Mouse (Mus musculus) ovary, adult 10 weeks (tissue): ENCODE results near the gene Zfhx2. TPM values are rescaled to one million over a fixed set of nuclear protein-coding genes. Genes with fewer than 3 reads are reported as not detected.

ENCODE experiments used
- polyA plus RNA-seq: library from polyadenylated mRNA; stranded (reverse); fragments of 350-450 nt; fragmentation: Illumina TruSeq; extraction: RNeasy Lipid Tissue Mini Kit (QIAGEN cat#74804); gene quantifications from one replicate; pipeline ENCODE4 v1.2.3, GENCODE M21; 2014

Zfhx2 gene
- polyA plus RNA-seq: 0.46 TPM

DNA sequence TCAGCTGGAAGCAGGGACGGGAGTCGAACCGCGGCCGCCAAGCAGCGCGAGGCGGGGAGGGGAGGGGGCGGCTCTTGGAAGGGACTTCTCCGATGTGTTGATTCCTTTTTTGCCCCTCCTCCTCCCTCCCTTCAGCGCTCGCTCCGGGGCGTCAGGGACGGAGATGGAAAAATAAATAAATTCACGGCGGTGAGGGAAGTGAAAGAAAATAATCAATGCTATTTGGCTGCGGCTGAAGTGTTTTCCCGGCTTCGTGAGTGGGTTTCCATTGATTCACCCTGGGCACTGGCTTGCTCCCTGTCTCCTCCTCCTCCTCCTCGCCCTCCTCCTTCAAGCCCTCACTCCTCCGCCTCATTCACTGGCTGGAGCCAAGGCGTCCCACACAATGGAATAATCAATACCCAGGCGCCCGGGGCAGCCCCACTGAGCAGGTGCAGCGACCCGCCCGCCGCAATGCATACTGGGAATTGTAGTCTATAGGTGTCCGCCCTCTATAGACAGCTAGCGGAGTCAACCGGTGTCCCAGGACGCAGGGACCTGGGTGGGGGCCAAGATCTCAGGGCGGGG, at the start of gene Zfhx2:
Gene Zfhx2 (minus strand): TSS at position 314 of the 567 bp plus-strand sequence.

DNA sequence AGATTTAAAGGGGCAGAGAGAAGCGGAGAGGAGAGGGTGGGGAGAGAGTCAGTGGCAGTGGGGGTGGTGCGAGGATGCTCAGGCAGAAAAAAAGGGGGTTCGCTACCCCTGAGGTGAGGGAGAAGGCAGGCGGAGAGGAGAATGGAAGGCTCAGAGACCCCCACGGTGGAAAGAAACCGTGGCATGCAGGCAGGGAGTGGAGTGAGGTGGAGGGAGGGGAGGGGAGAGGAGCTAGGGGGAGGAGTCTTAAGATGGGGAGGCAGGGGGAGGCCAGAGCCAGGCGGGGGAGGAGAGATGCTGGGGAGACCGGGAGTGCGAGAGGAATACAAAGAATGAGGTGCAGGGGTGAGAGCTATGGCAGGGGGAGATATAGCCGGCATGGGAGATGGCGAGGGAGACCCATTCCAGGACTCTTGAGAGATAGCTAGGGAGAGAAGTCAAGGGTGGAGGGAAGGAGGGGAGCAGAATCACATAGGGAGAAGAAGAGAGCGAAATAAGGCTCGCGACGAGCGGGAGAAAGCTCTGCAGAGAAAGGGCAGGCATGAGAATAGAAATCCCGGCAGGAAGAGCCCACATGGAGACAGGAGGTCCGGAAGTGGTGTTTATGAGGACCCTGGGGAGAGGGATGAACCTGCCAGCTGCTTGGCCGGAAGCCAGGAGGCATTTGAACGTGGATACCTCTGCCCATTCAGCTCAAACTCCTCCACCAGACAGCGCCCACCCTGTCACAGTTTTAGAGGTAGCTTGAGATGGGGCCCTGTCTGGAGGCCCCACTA, 24.5 kb upstream of the Zfhx2 start, which contains the start of gene Jph4:
Gene Jph4 (minus strand): TSS at position 511 of the 776 bp plus-strand sequence.

DNA sequence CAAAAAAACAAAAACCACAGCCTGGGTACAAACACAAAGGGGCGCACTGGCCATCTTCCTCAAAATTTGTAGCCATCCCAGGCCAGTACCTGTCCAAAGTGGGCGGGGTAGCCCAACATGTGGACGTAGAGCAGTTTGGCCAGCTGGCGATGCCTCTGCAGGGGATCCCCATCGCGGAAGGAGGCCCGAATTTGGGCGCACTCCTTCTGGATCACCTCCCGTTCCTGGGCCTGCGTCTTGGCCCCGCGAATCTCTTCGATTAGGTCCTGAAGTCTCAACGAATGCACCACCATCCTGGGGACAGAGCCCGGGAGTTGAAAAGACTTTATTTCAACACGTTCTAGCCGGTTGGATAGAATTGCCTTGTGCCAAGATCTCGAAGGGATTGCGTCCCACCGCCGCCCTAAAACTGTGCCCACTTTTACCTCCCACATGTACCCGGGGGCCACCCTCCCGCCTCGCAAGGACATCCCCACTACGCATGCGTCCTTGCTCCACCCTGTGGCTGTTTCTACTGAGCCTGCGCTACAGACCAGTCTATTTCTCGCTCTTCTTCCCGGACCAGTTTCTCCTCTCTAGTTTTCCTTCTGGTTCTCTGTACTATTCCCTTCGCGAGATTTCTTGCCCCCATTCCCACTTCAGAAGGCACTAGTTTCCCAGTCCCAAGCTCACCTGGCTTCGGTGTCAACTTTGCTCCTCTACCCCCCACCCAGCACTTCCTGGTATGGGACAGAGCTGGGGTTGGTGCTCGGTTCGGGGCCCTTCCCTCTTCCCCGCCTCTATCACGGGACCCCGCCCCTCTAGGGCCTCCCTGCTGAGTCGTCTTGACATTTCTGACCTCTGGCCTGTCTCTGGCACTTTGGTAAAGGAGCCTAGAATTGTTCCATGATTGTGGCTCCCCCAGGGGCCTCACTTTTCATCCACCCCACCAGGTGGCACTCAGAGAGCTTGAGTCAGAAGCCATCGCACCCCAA, 14.0 kb upstream of the Zfhx2 start, which contains the start of gene Ap1g2:
Gene Ap1g2 (minus strand): TSS at position 758 of the 974 bp plus-strand sequence.

DNA sequence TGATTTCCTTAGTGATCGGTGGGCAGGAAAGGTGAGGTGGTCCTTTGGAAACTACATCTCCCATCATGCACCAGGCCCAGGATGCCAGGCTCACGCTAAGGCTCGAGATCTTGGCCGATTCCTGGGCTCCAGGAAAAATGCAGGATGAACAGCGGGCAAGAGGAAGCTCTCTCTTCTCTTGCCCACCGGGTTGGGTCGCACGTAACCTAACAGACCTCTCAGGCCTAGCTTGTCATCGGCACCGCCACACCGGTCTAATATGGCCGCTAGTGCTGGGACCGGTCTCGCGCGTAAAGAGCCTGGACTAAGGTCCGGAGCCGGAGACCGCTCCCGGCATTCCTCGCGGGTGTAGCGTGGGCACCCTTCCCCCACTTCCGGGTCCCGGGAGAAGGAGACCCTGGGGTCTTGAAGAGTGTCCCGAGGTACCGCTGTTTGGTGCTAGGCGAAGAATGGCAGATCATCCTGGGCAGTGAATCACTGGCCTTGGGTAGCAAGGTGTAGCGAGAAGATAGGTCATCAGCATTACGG, 2.6 kb upstream of the Zfhx2 start, which contains the start of gene Thtpa:
Gene Thtpa (plus strand): TSS at position 81 of the 528 bp plus-strand sequence.

DNA sequence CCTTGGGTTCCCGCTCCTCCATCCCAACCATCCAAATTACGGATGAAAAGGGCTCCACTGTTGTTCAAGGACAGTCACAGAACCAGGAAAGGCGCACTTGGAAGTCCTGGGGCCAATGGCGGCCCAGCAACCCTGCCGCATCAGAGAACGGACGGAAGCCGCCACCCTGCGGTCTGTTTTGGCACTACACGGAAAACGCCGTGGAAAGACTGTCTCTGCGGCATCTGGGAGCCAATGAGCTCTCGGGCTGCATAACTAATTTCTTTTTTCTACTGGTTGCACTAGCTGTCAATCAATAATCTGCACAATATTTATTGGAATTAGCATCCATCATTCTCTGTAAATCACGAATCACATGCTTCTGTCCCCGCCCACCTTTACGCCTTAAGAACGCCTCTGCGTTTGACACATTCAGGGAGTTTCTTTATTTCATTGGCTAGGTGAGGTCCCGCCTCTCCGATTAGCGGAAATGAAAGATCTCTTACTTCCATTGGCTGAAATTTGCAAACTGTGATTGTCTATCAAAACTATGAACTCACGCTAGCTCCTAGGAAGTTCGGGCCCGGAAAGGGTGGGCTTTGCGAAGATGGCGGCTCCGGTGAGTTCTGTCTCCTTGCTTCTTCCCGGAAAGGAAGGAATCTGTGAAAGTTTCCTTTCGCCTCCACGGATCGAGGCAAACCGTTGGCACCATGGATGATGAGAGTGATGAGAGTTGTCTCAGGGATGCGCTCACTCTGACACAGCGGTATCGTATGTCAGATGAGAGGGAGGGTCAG, 76.9 kb downstream of the Zfhx2 start, which contains the start of gene Ngdn:
Gene Ngdn (plus strand): TSS at position 464 of the 776 bp plus-strand sequence.

Other genes with a start within 250 kb of the Zfhx2 start
- gene Homez, start 221.4 kb downstream of the Zfhx2 start, polyA plus RNA-seq: 13.4 TPM
- gene Ppp1r3e, start 214.8 kb downstream of the Zfhx2 start, polyA plus RNA-seq: 8.2 TPM
- gene Bcl2l2, start 208.9 kb downstream of the Zfhx2 start, polyA plus RNA-seq: 9.4 TPM
- gene Gm20521, start 208.9 kb downstream of the Zfhx2 start, polyA plus RNA-seq: not detected
- 45.3 TPM for gene Pabpn1, start 199.8 kb downstream of the Zfhx2 start, polyA plus RNA-seq
- 0.88 TPM for gene Slc22a17, start 179.2 kb downstream of the Zfhx2 start, polyA plus RNA-seq
- gene Efs, start 166.2 kb downstream of the Zfhx2 start, polyA plus RNA-seq: 0.63 TPM
- not detected for gene Il25, start 159.6 kb downstream of the Zfhx2 start, polyA plus RNA-seq
- not detected for gene Cmtm5, start 156.1 kb downstream of the Zfhx2 start, polyA plus RNA-seq
- gene Myh6, start 125.4 kb downstream of the Zfhx2 start, polyA plus RNA-seq: not detected
- gene Gm17428, start 115.4 kb downstream of the Zfhx2 start, polyA plus RNA-seq: not detected
- not detected for gene Myh7, start 97.7 kb downstream of the Zfhx2 start, polyA plus RNA-seq
- 5.4 TPM for gene Ngdn, start 76.9 kb downstream of the Zfhx2 start, polyA plus RNA-seq
- 5.8 TPM for gene Thtpa, start 2.5 kb upstream of the Zfhx2 start, polyA plus RNA-seq
- 0.23 TPM for gene Ap1g2, start 14.3 kb upstream of the Zfhx2 start, polyA plus RNA-seq
- 1.2 TPM for gene Jph4, start 24.6 kb upstream of the Zfhx2 start, polyA plus RNA-seq
- not detected for gene Dhrs2, start 129.7 kb upstream of the Zfhx2 start, polyA plus RNA-seq